Mouse (Mus musculus) limb, embryonic 10.5 days (tissue): ENCODE measurements at regions not wholly inside any gene's neighbourhood (a gene's known extent, or its start where the extent isn't known, plus 50 kb on each side); places are given as distances from the start of the nearest gene placed in this dataset.
A peak's percentile ranks its signal among the peaks of the same experiment; 100 is the strongest.

Experiments
- DNase-seq: peaks from one replicate; pipeline ENCODE4 v3.0.0-alpha.2; 2017; ENCODE audit warnings: low spot score
- H3K27ac ChIP-seq: fragments of 300-500 bp; sonication (generic); 2 replicates; pipeline ENCODE4 v1.5.1; 2016; ENCODE audit warnings: mild to moderate bottlenecking
- H3K27me3 ChIP-seq: fragments of 300-500 bp; sonication (generic); 2 replicates; pipeline ENCODE4 v1.6.1; 2016; ENCODE audit warnings: low read depth, mild to moderate bottlenecking; ENCODE audit not compliant: poor library complexity, severe bottlenecking
- H3K36me3 ChIP-seq: fragments of 300-500 bp; sonication (generic); 2 replicates; pipeline ENCODE4 v1.6.1; 2016; ENCODE audit warnings: mild to moderate bottlenecking, moderate library complexity
- H3K4me1 ChIP-seq: fragments of 300-500 bp; sonication (generic); 2 replicates; pipeline ENCODE4 v1.6.1; 2016
- H3K4me3 ChIP-seq: fragments of 300-500 bp; sonication (generic); 2 replicates; pipeline ENCODE4 v1.5.1; 2016; ENCODE audit warnings: mild to moderate bottlenecking, moderate library complexity
- H3K9me3 ChIP-seq: fragments of 300-500 bp; sonication (generic); replicated peaks from 2 replicates; pipeline ENCODE4 v1.6.1; 2016; ENCODE audit warnings: mild to moderate bottlenecking
- WGBS: fragments of 180-500 bp; shearing (Covaris S2); methylation state at CpG from one replicate; pipeline ENCODE4 v1.1.7; 2016; 5-methylcytosine and 5-hydroxymethylcytosine counted together

DNA sequence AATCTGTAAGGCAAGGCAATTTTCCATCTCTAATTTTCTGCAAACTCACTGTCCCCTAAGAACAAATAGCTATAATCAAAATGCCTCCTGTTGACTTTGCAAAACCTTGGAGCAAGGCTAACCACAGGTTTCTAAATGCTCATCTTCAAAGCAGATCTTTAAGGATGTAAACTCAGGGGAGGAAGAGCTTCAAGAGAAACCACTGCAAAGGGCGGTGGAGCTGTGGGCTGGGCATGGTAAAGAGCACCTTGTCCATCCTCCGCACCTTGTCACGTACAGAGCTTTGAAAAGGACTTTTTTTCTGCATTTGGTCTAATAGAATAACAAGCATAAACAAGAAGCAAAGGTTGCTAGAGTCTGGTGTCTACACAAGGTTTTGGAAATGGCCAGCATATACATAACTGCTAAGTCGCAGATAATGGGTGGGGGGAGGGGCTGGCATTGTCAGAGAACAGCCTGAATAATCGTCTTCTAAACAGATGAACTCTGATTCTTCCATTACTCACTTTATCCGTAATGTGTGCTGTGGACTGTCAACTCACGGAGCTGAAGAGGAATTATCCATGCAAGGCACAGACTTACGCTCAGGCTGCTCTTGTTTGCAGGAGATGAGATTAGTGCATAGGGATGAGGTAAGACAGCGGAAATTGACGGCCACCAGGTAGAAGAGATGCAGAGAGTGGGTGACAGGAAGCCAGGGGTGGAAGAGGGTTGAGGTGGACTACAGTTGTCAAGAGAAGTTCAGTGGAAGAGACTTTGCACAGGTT is 116.4 kb downstream of the Tsen15 start:
- 84% methylated on average over 10 of the region's 10 CpGs for WGBS
- no peak for DNase-seq
- Histone ChIP-seq H3K9me3 (no peaks in the 10 kb centered on the region), H3K4me3 (no peak overlapping the region), H3K4me1 (no peaks in the 10 kb centered on the region), H3K27ac (no peak overlapping the region), H3K36me3 (no peaks in the 10 kb centered on the region), H3K27me3 (no peaks in the 10 kb centered on the region)

DNA sequence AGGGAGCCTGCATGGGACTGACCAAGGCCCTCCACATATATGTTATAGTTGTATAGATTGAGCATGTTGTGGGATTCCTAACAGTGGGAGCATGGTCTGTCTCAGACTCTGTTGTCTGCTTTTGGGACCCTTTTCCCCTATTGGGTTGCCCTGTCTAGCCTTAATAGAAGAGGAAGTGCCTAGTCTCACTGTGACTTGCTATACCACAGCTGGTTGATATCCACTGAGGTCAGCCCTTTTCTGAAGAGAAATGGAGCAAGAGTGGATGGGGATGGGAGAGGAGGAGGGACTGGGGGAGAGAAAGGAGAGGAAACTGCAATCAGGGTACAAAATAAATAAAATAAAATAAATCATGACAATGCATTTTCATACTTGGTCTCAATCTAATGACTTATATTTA is 120.1 kb downstream of the Tsen15 start:
- H3K36me3 ChIP-seq, result no peaks in the 10 kb centered on the region
- no peaks in the 10 kb centered on the region for H3K4me1 ChIP-seq
- H3K9me3 ChIP-seq, result no peaks in the 10 kb centered on the region
- no peaks in the 10 kb centered on the region for H3K27me3 ChIP-seq
- no peak for DNase-seq
- H3K4me3 ChIP-seq, result no peak overlapping the region
- H3K27ac ChIP-seq, result no peak overlapping the region

DNA sequence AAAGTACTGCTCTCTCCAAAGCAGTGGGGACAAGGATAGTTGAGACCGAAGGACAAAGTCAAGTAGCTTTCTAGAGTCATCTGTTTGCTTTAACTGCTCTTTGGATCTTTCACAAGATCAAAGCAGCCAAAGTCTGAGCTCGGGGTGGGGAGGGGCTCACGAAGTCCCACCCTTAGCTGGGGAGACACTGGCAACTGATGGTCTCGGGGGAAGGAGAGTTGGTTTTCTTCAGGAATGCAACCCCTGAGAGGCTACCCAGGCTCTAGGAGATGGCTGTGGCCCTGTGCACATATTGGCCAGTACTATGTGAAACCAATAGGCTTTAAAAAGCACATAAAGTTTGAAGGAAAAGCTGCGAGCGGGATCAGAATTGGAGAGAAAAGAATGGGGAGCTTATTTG is 121.5 kb downstream of the Tsen15 start:
- no peaks in the 10 kb centered on the region for H3K27me3 ChIP-seq
- H3K27ac ChIP-seq, result no peak overlapping the region
- DNase-seq, result no peak
- H3K4me3 ChIP-seq, result no peak overlapping the region
- H3K4me1 ChIP-seq, result no peaks in the 10 kb centered on the region
- 83% methylated on average over 6 of the region's 6 CpGs for WGBS
- H3K36me3 ChIP-seq, result no peaks in the 10 kb centered on the region
- no peaks in the 10 kb centered on the region for H3K9me3 ChIP-seq

DNA sequence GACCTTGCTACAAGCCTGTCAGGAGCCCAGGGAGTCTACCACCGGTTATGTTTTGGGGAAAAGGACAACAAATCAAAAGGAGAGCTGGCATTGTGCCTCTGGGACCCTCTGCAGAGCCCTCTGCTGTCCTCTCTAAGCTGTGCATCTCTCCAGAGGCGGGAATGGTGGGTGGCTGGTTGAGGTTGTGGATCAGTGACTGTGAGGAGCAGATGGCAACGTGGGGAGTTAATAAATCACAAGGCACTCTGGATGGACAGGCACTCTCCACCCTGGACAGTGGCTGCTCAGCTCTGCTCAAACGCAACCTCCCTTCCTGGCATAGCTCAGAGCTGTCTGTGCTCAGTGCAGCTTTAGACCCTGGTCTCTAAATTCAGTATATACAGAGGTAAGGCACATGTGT is 125.0 kb downstream of the Tsen15 start:
- Histone ChIP-seq H3K4me3 (no peak overlapping the region), H3K36me3 (no peaks in the 10 kb centered on the region), H3K27ac (no peak overlapping the region), H3K4me1 (no peaks in the 10 kb centered on the region), H3K9me3 (no peaks in the 10 kb centered on the region), H3K27me3 (no peaks in the 10 kb centered on the region)
- DNase-seq, result no peak
- WGBS, result 36% methylated on average over 4 of the region's 4 CpGs

DNA sequence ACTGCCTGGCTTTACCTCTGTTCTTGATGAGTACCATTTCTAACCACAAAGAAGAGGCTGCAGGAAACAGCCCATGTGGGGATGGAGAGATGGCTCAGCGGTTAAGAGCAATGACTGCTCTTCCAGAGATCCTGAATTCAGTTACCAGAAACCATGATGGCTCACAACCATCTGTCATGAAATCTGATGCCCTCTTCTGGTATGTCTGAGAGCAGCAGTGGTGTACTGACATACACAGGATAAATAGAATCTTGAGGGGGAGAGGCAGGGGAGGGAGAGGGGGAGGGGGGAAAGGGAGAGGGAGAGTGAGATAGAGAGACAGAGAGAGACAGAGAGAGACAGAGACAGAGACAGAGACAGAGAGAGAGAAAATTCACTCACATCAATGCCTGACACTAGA is 125.5 kb downstream of the Tsen15 start:
- DNase-seq, result no peak
- Histone ChIP-seq H3K4me1 (no peaks in the 10 kb centered on the region), H3K27ac (no peak overlapping the region), H3K27me3 (no peaks in the 10 kb centered on the region), H3K9me3 (no peaks in the 10 kb centered on the region), H3K4me3 (no peak overlapping the region), H3K36me3 (no peaks in the 10 kb centered on the region)
- WGBS, result 76% methylated on average over 1 of the region's 1 CpGs

DNA sequence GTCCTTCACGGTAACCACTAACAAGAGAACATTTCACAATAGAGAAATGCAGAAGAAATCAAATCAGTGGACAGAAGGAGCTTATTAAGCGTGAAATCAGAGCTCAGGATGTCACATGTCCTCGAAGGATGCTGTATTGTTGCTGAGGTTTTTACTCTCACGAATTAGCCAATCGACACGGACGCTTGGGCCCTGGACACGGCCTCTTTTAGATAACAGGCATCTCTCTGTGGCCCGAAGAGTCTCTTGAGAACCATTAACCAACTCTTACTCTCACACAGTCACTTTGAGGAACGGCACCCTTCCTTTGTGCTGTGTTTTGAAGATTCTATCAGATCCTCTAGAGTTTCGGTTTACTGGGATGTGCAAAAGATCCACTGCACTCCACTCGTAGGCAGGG is 128.2 kb downstream of the Tsen15 start:
- WGBS, result 86% methylated on average over 12 of the region's 12 CpGs
- no peaks in the 10 kb centered on the region for H3K4me1 ChIP-seq
- no peak for DNase-seq
- H3K36me3 ChIP-seq, result no peaks in the 10 kb centered on the region
- no peaks in the 10 kb centered on the region for H3K9me3 ChIP-seq
- H3K27ac ChIP-seq, result no peak overlapping the region
- H3K27me3 ChIP-seq, result no peaks in the 10 kb centered on the region
- no peak overlapping the region for H3K4me3 ChIP-seq

DNA sequence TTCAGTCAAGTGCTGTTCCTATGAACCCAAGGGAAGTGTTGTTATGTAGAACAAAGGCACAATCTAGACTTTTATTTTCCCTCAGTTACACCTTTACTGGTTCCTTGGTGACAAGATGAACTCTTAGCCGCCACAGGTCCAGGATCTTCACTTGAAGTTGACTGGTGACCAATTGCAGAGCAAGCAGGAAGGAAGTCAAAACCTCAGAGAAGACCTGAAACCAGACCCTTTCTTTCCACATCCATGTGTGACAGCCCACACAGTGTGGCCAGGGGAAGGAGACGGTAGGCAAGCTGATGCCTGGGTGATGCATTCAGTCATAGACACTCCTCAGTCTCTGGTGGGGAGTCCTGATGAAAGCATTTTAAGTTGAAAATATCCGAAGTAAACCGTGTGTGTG is 132.6 kb downstream of the Tsen15 start:
- no peak for DNase-seq
- Histone ChIP-seq H3K27ac (no peak overlapping the region), H3K9me3 (no peaks in the 10 kb centered on the region), H3K4me1 (no peaks in the 10 kb centered on the region), H3K4me3 (no peak overlapping the region), H3K36me3 (no peaks in the 10 kb centered on the region), H3K27me3 (no peaks in the 10 kb centered on the region)
- 87% methylated on average over 4 of the region's 4 CpGs for WGBS

DNA sequence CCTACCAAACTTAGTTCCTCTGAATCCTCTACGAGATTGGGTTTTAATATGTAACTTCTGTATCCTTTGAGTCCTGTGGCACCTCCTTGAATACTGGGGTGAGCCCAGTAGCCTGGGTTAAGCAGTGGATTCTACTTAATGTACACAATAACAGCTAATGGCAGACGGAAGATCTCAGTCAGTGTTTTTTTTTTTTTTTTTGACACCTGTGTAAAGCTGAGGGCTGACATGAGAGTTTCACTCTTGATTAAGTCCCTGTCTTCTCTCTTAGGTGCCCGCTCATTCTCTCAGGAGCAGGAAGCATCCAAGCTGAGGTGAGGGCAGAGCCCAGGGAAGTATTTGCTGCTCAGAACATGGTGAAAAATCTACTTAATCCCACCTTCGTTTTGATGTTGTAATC is 133.0 kb downstream of the Tsen15 start:
- 80% methylated on average over 4 of the region's 4 CpGs for WGBS

DNA sequence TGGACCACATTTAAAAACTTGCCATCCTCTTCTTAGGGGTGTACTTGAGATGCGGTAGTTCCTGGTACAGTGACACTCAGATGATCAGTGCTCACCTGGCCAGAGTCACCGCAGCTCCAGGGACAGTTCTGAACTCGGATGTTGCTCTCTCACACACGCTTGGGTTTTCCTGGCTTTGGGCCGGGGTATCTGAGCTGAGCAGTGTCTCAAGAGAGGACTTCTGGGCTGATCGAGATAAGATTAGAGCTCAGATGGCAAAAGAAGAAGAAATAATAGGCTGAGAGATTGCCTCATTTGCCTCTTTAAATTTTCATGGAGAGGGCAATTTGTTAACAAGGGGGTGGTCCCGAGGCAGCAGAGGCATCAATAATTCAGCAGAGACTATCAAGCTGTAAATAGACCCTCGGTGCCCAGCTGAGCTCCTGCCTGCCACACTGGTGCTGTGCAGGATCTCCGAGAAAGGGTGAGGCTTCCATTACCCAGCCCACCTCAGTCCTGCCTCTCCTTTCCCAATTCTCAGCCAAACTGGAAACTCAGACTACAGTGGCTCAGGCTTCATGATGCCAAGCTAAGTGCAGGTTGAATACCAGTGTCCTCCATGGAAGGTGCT is 133.7 kb downstream of the Tsen15 start:
- DNase-seq, result no peak
- Histone ChIP-seq H3K27me3 (no peaks in the 10 kb centered on the region), H3K9me3 (no peaks in the 10 kb centered on the region), H3K4me3 (no peak overlapping the region), H3K4me1 (no peaks in the 10 kb centered on the region), H3K36me3 (no peaks in the 10 kb centered on the region), H3K27ac (no peak overlapping the region)
- WGBS, result 74% methylated on average over 9 of the region's 9 CpGs

More for the DNA sequence above, 133.0 kb downstream of the Tsen15 start:
- Histone ChIP-seq H3K4me1 (no peaks in the 10 kb centered on the region), H3K36me3 (no peaks in the 10 kb centered on the region), H3K9me3 (no peaks in the 10 kb centered on the region), H3K27me3 (no peaks in the 10 kb centered on the region), H3K27ac (no peak overlapping the region), H3K4me3 (no peak overlapping the region)
- DNase-seq, result no peak

DNA sequence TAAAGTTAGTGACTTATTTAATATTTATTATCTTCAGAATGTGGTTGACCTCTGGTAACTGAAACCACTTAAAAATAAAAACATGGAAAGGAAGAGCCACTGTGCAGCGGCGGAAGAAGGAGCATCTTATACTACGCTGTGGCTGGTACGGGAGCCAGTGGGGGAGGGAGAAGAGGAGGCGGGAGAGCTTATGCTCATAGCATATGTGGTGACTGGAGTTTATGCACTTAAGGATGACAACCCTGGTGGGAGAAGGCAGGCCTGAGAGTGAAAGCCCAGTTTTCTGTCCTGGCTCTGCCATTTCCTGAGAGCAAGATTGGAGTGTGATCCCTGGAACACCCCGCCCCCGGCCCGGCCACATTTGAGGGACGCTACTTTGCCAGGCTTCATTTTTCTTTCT is 145.5 kb downstream of the Tsen15 start:
- Histone ChIP-seq H3K4me1 (no peaks in the 10 kb centered on the region), H3K27ac (no peak overlapping the region), H3K36me3 (no peaks in the 10 kb centered on the region), H3K27me3 (no peaks in the 10 kb centered on the region), H3K4me3 (no peak overlapping the region), H3K9me3 (no peaks in the 10 kb centered on the region)
- WGBS, result 95% methylated on average over 9 of the region's 9 CpGs
- DNase-seq, result no peak

DNA sequence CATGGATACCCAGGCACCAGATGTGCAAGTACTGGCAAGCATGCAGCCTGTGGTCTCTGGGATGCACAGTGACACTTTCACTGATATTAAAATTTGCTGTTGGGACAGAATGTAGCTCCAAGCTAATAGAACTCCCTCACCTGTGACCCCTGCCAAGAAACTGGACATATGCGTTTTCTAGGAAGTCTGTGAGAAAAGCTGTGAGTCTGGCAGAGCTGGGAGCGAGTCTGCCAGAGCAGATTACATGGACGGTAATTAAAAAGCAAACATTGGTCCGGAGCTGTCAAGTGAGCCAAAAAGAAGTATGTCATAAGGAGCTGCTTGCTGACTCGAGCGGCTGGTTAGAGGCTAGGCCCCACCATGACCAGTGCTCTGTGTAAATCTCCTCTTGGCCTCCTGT is 147.1 kb downstream of the Tsen15 start:
- H3K9me3 ChIP-seq, result no peaks in the 10 kb centered on the region
- 78% methylated on average over 6 of the region's 6 CpGs for WGBS
- H3K36me3 ChIP-seq, result no peaks in the 10 kb centered on the region
- no peaks in the 10 kb centered on the region for H3K4me1 ChIP-seq
- no peak overlapping the region for H3K4me3 ChIP-seq
- H3K27me3 ChIP-seq, result no peaks in the 10 kb centered on the region
- H3K27ac ChIP-seq, result no peak overlapping the region
- DNase-seq, result no peak

DNA sequence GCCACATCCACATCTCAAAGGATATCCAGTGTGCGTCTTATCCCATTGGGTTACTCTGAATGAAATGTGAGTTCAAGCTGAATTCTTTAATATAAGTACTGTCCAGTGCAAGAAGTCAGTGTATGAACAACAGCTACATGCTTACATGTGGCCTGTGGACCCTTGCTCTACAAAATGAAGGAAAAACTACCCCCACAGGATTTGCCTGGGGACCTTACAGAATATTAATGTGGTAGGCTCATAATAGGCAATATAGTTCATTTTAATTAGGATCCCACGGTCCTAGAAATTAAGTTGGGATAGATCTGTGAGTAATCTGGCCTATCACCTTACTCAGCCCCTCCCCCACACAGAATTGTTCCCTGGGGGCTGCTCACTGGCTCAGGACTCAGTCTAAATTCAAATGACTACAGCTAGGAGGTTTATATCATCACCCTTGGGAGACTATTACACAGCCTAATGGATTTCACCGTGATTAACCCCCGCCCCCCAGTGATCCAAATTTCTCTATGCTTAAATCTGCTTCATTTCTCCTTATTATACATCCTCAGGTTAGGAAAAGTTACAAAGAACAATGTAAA is 145.4 kb upstream of the 1700025G04Rik start:
- Histone ChIP-seq H3K36me3 (no peaks in the 10 kb centered on the region), H3K4me1 (no peaks in the 10 kb centered on the region), H3K4me3 (no peak overlapping the region), H3K27me3 (no peaks in the 10 kb centered on the region), H3K9me3 (no peaks in the 10 kb centered on the region), H3K27ac (no peak overlapping the region)
- peak; percentile 8 for DNase-seq
- WGBS, result 88% methylated on average over 4 of the region's 4 CpGs

DNA sequence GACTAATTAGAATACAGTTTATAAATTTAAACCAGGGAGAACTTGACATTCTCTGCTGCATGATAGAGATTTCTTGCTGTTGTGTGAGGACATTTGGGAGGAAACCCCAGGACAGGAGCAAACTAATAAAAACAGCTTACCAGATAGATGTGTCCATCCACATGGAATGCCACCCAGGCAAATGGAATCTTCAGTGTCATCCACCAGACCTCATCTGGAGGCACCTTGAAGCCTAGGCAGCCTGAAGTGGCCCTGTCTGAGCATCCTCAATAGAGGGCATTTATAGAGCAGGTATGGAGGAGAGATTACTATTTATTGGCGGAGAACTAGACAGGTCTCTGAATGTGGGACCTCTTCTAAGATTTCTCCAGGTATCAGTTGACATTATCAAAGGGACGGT is 144.8 kb upstream of the 1700025G04Rik start:
- Histone ChIP-seq H3K4me1 (no peaks in the 10 kb centered on the region), H3K27me3 (no peaks in the 10 kb centered on the region), H3K36me3 (no peaks in the 10 kb centered on the region), H3K27ac (no peak overlapping the region), H3K4me3 (no peak overlapping the region), H3K9me3 (no peaks in the 10 kb centered on the region)
- DNase-seq, result no peak
- 98% methylated on average over 2 of the region's 2 CpGs for WGBS
